Mouse (Mus musculus): ENCODE data around the gene Qk. TPM values are rescaled to one million over a fixed set of nuclear protein-coding genes. Genes with fewer than 3 reads are reported as not detected.
A peak's percentile ranks its signal among the peaks of the same experiment; 100 is the strongest.

The Qk gene
- polyA plus RNA-seq, 1 experiment from 2014 or later: 5.5 TPM

DNA sequence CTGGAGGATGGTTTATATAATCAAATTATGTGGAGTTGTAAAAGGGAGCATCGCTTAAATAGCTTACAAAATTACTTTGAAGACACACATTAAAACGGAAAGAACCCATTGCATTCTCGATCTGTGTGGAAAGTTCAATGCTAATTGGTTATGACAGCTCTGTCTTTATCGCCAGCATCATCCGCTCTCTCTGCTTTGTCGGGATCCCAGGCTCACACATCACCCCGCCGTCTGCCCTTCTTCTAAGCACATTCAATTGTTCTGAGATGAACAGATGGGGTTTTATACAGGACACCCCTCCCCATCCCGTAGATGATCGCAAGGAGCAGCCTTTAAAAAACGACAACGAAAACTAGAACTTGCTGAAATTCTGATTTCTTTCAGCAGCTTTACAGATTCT, 37.7 kb upstream of the Qk start:
- Histone ChIP-seq H3K27ac (ENCODE audit: low read length) (no peak overlapping the region), H3K9ac (ENCODE audit: low read depth, low read length) (no peak overlapping the region), H3K4me2 (ENCODE audit: low read depth, low read length) (no peak overlapping the region), H3K4me1 (ENCODE audit: control insufficient read depth, low read depth, low read length) (peaks cover 2% of the 10 kb centered on the region; the same call in 1 of the 2 replicates), H3K27me3 (ENCODE audit: control insufficient read depth, insufficient read depth, low read depth, low read length) (no peaks in the 10 kb centered on the region), H3K9me3 (replicated peaks; ENCODE audit: control insufficient read depth, low read length) (no peaks in the 10 kb centered on the region), H3K4me3 (ENCODE audit: low read depth, low read length) (no peak overlapping the region), H3K36me3 (ENCODE audit: control insufficient read depth, insufficient read depth) (no peaks in the 10 kb centered on the region)
- 70% methylated on average over 12 of the region's 12 CpGs for WGBS (ENCODE audit: insufficient replicate concordance)
- no peak for ATAC-seq (ENCODE audit: low read depth)

DNA sequence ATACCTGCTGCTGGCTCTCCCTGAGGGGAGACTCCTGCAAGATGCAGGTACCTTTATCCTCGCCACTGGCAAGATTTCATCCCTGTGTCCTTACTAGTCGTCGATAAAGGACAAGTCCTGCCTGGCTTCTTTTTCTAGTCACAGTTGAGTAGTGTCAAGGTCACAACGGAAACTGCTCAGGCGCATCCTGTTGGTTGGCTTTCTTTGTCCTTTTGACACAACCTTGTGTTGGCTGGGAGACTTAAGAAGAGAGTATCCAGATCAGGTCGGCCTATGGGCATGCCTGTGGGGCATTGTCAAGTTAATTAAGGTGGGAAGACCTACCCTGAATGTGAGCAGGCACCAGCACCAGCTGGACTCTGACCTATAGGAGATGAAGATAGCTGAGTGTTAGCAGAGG, 36.6 kb upstream of the Qk start:
- no peak for ATAC-seq (ENCODE audit: low read depth)
- no peaks in the 10 kb centered on the region for H3K36me3 ChIP-seq (ENCODE audit: control insufficient read depth, insufficient read depth)
- H3K4me1 ChIP-seq (ENCODE audit: control insufficient read depth, low read depth, low read length): peaks cover 2% of the 10 kb centered on the region; the same call in 1 of the 2 replicates
- no peaks in the 10 kb centered on the region for H3K27me3 ChIP-seq (ENCODE audit: control insufficient read depth, insufficient read depth, low read depth, low read length)
- no peak overlapping the region for H3K4me2 ChIP-seq (ENCODE audit: low read depth, low read length)
- H3K9me3 ChIP-seq (replicated peaks; ENCODE audit: control insufficient read depth, low read length): no peaks in the 10 kb centered on the region
- WGBS (ENCODE audit: insufficient replicate concordance): 40% methylated on average over 6 of the region's 6 CpGs
- no peak overlapping the region for H3K27ac ChIP-seq (ENCODE audit: low read length)
- no peak overlapping the region for H3K4me3 ChIP-seq (ENCODE audit: low read depth, low read length)
- H3K9ac ChIP-seq (ENCODE audit: low read depth, low read length): no peak overlapping the region

DNA sequence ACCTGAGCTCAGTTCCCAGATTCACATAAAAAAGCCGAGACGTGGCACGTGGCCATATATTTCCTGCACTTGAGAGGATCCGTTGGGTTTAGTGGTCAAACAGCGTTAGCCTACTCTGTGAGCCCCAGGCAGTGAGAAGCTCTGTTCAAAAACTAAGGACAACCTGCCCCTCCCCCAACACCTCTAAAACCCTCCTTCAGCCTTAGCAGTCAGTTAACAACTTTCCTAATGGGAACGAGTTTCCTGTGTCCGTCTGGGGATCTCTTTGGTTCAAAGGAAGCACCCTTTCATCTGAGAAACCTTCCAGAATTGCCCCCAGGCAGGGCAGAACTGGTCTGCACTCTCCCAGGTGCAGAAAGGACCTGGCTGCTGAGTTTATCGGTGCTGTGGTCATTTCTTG, 36.1 kb upstream of the Qk start:
- Histone ChIP-seq H3K9ac (ENCODE audit: low read depth, low read length) (no peak overlapping the region), H3K36me3 (ENCODE audit: control insufficient read depth, insufficient read depth) (no peaks in the 10 kb centered on the region), H3K4me3 (ENCODE audit: low read depth, low read length) (no peak overlapping the region), H3K9me3 (replicated peaks; ENCODE audit: control insufficient read depth, low read length) (no peaks in the 10 kb centered on the region), H3K27me3 (ENCODE audit: control insufficient read depth, insufficient read depth, low read depth, low read length) (no peaks in the 10 kb centered on the region), H3K27ac (ENCODE audit: low read length) (no peak overlapping the region), H3K4me2 (ENCODE audit: low read depth, low read length) (no peak overlapping the region), H3K4me1 (ENCODE audit: control insufficient read depth, low read depth, low read length) (peaks cover 2% of the 10 kb centered on the region; the same call in 1 of the 2 replicates)
- no peak for ATAC-seq (ENCODE audit: low read depth)
- 21% methylated on average over 8 of the region's 8 CpGs for WGBS (ENCODE audit: insufficient replicate concordance)

DNA sequence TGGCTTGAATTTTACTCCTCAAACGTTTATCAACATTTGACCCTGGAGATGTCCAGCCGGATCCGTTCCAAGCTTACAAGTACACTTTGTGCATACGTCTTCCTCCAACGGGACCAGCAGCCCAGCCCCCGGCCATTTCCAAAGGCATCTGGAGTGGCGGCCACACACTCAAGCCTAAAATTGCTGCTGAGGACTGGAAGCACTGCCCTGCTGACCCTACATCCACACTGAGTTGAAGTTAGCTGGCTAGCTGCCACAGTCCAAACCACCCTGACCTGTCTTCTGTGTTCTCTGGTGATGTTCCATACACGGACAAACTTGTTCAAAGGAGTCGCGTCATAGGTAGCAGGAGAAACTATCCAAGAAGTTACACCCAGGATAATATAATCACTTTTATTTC, 18.6 kb upstream of the Qk start:
- peak; percentile 67; the same call in 1 of the 2 replicates for ATAC-seq (ENCODE audit: low read depth)
- Histone ChIP-seq H3K9me3 (replicated peaks; ENCODE audit: control insufficient read depth, low read length) (no peaks in the 10 kb centered on the region), H3K4me2 (ENCODE audit: low read depth, low read length) (no peak overlapping the region), H3K36me3 (ENCODE audit: control insufficient read depth, insufficient read depth) (no peaks in the 10 kb centered on the region), H3K27ac (ENCODE audit: low read length) (no peak overlapping the region), H3K27me3 (ENCODE audit: control insufficient read depth, insufficient read depth, low read depth, low read length) (peaks cover 24% of the 10 kb centered on the region), H3K4me1 (ENCODE audit: control insufficient read depth, low read depth, low read length) (no peaks in the 10 kb centered on the region; the same call in 1 of the 2 replicates), H3K4me3 (ENCODE audit: low read depth, low read length) (no peak overlapping the region), H3K9ac (ENCODE audit: low read depth, low read length) (no peak overlapping the region)
- 58% methylated on average over 10 of the region's 10 CpGs for WGBS (ENCODE audit: insufficient replicate concordance)

DNA sequence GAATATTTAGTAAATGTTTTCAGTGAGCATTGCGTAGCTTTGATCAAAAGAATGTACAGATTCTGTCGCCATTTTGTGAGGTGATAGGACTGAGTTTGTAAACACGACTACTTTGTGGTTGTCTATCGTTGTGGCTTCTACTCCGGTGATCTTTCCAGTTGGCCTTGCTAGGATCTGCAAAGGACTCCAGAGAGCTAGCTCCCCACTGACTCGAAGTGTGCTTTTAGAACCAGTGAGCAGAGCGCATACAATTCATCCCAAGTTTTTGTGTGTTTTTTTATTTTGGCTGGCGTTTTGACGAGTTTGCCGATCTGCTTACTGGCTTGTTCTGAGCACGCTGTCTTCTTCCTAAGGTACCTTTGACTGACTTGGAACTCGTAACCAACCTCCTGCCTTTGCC, 16.9 kb upstream of the Qk start:
- Histone ChIP-seq H3K4me2 (ENCODE audit: low read depth, low read length) (no peak overlapping the region), H3K27me3 (ENCODE audit: control insufficient read depth, insufficient read depth, low read depth, low read length) (peaks cover 24% of the 10 kb centered on the region), H3K36me3 (ENCODE audit: control insufficient read depth, insufficient read depth) (no peaks in the 10 kb centered on the region), H3K4me3 (ENCODE audit: low read depth, low read length) (no peak overlapping the region), H3K9me3 (replicated peaks; ENCODE audit: control insufficient read depth, low read length) (no peaks in the 10 kb centered on the region), H3K9ac (ENCODE audit: low read depth, low read length) (no peak overlapping the region), H3K4me1 (ENCODE audit: control insufficient read depth, low read depth, low read length) (no peaks in the 10 kb centered on the region; the same call in 1 of the 2 replicates), H3K27ac (ENCODE audit: low read length) (no peak overlapping the region)
- 75% methylated on average over 12 of the region's 12 CpGs for WGBS (ENCODE audit: insufficient replicate concordance)
- no peak for ATAC-seq (ENCODE audit: low read depth)

DNA sequence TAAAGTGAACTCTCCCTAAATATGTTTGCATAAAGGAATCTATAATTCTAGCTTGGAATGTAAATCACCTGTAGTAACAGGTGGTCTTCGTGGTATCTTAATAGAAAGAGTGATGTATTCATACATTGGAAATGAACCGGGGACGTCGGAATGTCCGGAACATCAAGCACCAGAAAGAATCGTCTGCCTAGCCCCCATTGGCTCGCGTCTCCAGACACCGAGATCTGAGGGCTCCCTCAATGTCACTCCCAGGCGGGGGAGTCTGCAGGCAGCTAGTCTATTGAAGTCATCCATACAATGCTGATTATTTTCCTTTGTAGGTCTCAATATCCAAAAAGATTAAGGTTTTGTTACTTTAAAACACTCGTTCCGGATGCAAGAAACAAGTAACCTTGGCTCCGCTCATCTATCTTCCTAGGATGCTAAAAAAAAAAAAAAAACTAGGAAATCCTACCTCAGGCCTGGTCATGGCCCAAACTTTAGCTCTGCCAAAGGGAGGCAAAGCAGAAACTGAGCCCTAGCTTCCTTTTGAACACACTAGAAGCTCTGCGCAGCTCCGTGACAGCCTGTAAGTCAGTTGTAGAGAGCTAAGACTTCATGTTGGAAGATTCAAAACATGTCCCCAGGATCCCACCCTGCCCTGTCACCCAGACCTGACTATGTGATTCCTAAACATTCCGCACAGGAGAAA, 16.3 kb upstream of the Qk start:
- ATAC-seq (ENCODE audit: low read depth): no peak

DNA sequence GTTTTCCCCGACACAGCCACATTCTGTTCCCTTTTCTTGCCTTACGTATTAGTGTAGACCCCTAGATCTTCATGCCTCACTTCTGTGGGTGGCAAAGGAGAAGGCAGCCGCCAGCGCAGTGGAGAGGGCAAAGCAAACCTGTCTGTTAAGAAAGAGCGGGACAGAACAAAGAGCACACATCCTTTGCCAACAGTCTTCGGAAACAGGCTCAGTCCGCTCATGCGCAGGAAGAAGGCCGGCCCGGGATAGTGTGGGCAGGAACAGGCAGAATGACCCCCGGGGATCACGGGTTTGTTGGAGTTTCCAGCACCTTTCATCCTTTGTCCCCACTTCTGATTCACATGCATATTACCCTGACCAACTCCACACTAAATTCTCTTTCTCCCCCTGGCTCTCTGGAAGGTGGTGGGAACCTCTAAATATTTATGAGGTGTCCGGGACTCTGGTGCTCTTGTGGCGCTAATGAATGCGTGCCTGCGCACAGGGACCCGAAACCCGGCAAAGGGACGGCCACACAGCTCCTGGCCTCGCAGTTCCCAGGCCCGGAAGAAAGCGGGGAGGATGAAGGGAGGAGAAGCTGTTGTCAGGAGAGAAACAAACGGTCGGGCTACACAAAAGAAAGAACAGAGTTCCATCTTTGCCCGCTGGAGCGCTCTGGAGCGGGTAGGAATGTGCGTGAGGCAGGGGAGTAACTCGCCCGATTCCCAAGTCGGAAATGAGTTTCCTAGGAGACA, 15.5 kb upstream of the Qk start:
- Histone ChIP-seq H3K4me1 (ENCODE audit: control insufficient read depth, low read depth, low read length) (no peaks in the 10 kb centered on the region; the same call in 1 of the 2 replicates), H3K36me3 (ENCODE audit: control insufficient read depth, insufficient read depth) (no peaks in the 10 kb centered on the region), H3K9ac (ENCODE audit: low read depth, low read length) (peak overlapping the region; percentile 28; the same call in 1 of the 2 replicates), H3K27me3 (ENCODE audit: control insufficient read depth, insufficient read depth, low read depth, low read length) (peaks cover 24% of the 10 kb centered on the region), H3K4me3 (ENCODE audit: low read depth, low read length) (peak overlapping the region; percentile 55), H3K4me2 (ENCODE audit: low read depth, low read length) (peak overlapping the region; percentile 61), H3K9me3 (replicated peaks; ENCODE audit: control insufficient read depth, low read length) (no peaks in the 10 kb centered on the region), H3K27ac (ENCODE audit: low read length) (no peak overlapping the region)
- ATAC-seq (ENCODE audit: low read depth): peak; percentile 55; the same call in 1 of the 2 replicates
- 1% methylated on average over 31 of the region's 31 CpGs for WGBS (ENCODE audit: insufficient replicate concordance)

More for the DNA sequence above, 16.3 kb upstream of the Qk start:
- Histone ChIP-seq H3K27me3 (ENCODE audit: control insufficient read depth, insufficient read depth, low read depth, low read length) (peaks cover 24% of the 10 kb centered on the region), H3K4me1 (ENCODE audit: control insufficient read depth, low read depth, low read length) (no peaks in the 10 kb centered on the region; the same call in 1 of the 2 replicates), H3K27ac (ENCODE audit: low read length) (no peak overlapping the region), H3K4me3 (ENCODE audit: low read depth, low read length) (peak overlapping the region; percentile 55), H3K9me3 (replicated peaks; ENCODE audit: control insufficient read depth, low read length) (no peaks in the 10 kb centered on the region), H3K4me2 (ENCODE audit: low read depth, low read length) (peak overlapping the region; percentile 61), H3K36me3 (ENCODE audit: control insufficient read depth, insufficient read depth) (no peaks in the 10 kb centered on the region), H3K9ac (ENCODE audit: low read depth, low read length) (no peak overlapping the region)
- 23% methylated on average over 16 of the region's 16 CpGs for WGBS (ENCODE audit: insufficient replicate concordance)

DNA sequence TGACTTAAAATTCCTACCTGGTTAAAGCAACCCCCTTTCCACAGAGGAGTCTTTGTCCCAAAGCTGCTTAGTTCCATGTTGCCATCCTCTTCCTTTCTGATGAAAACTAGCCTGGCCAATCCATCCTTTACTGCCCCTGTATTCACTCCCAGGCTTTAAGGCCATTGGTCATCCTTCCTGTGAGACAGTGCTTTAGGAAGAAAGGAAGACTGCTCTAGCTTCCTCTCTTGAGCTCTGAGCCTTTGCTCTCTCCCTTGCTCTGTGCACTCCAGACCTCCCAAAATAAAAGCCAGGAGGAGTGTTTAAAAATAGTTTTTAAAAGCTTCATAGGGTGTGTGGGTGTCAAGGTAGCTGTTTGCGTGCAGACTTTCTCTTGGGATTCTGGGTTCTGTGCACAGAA, 14.8 kb upstream of the Qk start:
- H3K4me2 ChIP-seq (ENCODE audit: low read depth, low read length): peak overlapping the region; percentile 61; the same call in 1 of the 2 replicates
- no peaks in the 10 kb centered on the region for H3K9me3 ChIP-seq (replicated peaks; ENCODE audit: control insufficient read depth, low read length)
- peak overlapping the region; percentile 55 for H3K4me3 ChIP-seq (ENCODE audit: low read depth, low read length)
- 19% methylated on average over 1 of the region's 1 CpGs for WGBS (ENCODE audit: insufficient replicate concordance)
- H3K9ac ChIP-seq (ENCODE audit: low read depth, low read length): no peak overlapping the region
- no peaks in the 10 kb centered on the region; the same call in 1 of the 2 replicates for H3K4me1 ChIP-seq (ENCODE audit: control insufficient read depth, low read depth, low read length)
- no peak for ATAC-seq (ENCODE audit: low read depth)
- peaks cover 24% of the 10 kb centered on the region for H3K27me3 ChIP-seq (ENCODE audit: control insufficient read depth, insufficient read depth, low read depth, low read length)
- no peak overlapping the region for H3K27ac ChIP-seq (ENCODE audit: low read length)
- no peaks in the 10 kb centered on the region for H3K36me3 ChIP-seq (ENCODE audit: control insufficient read depth, insufficient read depth)

DNA sequence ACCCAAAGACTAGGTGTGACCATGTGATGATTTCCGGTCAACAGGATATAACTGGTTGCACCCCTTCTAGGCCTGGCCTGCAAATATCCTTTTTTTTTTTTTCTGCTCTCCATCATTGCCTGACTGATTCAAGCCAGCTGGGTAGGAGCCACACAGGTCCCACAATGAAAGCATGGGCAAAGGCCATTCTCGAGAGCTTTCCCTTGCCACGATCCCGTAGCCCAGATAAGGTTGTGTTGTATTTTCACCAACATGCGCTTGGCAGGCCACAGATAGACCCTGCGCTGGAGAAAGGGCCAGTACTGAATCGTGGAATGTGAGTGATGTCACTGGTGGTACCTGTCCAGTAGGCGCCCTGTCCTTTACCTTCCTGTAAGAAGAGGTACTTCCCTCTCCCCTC, 13.7 kb upstream of the Qk start:
- H3K4me1 ChIP-seq (ENCODE audit: control insufficient read depth, low read depth, low read length): no peaks in the 10 kb centered on the region; the same call in none of the 2 replicates
- no peak overlapping the region for H3K4me2 ChIP-seq (ENCODE audit: low read depth, low read length)
- H3K4me3 ChIP-seq (ENCODE audit: low read depth, low read length): no peak overlapping the region
- no peak overlapping the region for H3K27ac ChIP-seq (ENCODE audit: low read length)
- no peaks in the 10 kb centered on the region for H3K9me3 ChIP-seq (replicated peaks; ENCODE audit: control insufficient read depth, low read length)
- no peak overlapping the region for H3K9ac ChIP-seq (ENCODE audit: low read depth, low read length)
- H3K27me3 ChIP-seq (ENCODE audit: control insufficient read depth, insufficient read depth, low read depth, low read length): peaks cover 24% of the 10 kb centered on the region
- no peak for ATAC-seq (ENCODE audit: low read depth)
- no peaks in the 10 kb centered on the region for H3K36me3 ChIP-seq (ENCODE audit: control insufficient read depth, insufficient read depth)
- 63% methylated on average over 8 of the region's 8 CpGs for WGBS (ENCODE audit: insufficient replicate concordance)
